8 mouse cellular contexts compared by ENCODE assay signal in genomic region chr5:130144334-130145312, GRCm38 (mm10). TPM values are rescaled to one million over a fixed set of nuclear protein-coding genes. Genes with fewer than 3 reads are reported as not detected.
DNase-seq lines count a peak whose midpoint lies in the region; ATAC-seq and TF ChIP-seq lines count a peak whose summit lies in the region.

TSS of gene Kctd7 (plus strand) at chr5:130144861.

- under 1% methylated on average over 66 of the region's 66 CpGs for WGBS in heart, embryonic 12.5 days
- under 1% methylated on average over 66 of the region's 66 CpGs for WGBS in kidney, postnatal 0 days
- 1% methylated on average over 66 of the region's 66 CpGs for WGBS in liver, embryonic 11.5 days
- 1% methylated on average over 66 of the region's 66 CpGs for WGBS in stomach, embryonic 14.5 days

- peak; percentile 82 for ATAC-seq in erythroid progenitor cell, adult 5-6 weeks (replicated peaks; ENCODE audit: low FRiP score, poor library complexity, severe bottlenecking)
- peak; percentile 98 for ATAC-seq in heart, embryonic 12.5 days (ENCODE audit: insufficient number of reproducible peaks, low FRiP score)
- ATAC-seq in kidney, postnatal 0 days (replicated peaks; ENCODE audit: low FRiP score, low read depth), result peak; percentile 96
- peak; percentile 93 for ATAC-seq in liver, embryonic 11.5 days (replicated peaks; ENCODE audit: low FRiP score)
- ATAC-seq in stomach, embryonic 14.5 days (ENCODE audit: insufficient number of reproducible peaks, insufficient read depth, low FRiP score, low read depth), result peak; percentile 96

- no peaks in the 10 kb centered on the region for H3K9me3 ChIP-seq in heart, embryonic 12.5 days (replicated peaks)
- H3K9me3 ChIP-seq in kidney, postnatal 0 days (replicated peaks; ENCODE audit: low read length), result no peaks in the 10 kb centered on the region
- H3K9me3 ChIP-seq in liver, embryonic 11.5 days (ENCODE audit: control insufficient read depth, low read length), result no peaks in the 10 kb centered on the region
- no peaks in the 10 kb centered on the region for H3K9me3 ChIP-seq in stomach, embryonic 14.5 days (ENCODE audit: control insufficient read depth, low read depth, low read length)

- H3K4me2 ChIP-seq in heart, embryonic 12.5 days, result peak within 1 kb of the TSS; percentile 91
- peak within 1 kb of the TSS; percentile 89 for H3K4me2 ChIP-seq in kidney, postnatal 0 days (ENCODE audit: low read length)
- H3K4me2 ChIP-seq in liver, embryonic 11.5 days, result peak within 1 kb of the TSS; percentile 72
- H3K4me2 ChIP-seq in stomach, embryonic 14.5 days (replicated peaks; ENCODE audit: low read depth, low read length), result peak within 1 kb of the TSS; percentile 88

- H3K9ac ChIP-seq in heart, embryonic 12.5 days, result peak within 1 kb of the TSS; percentile 82
- H3K9ac ChIP-seq in kidney, postnatal 0 days (ENCODE audit: low read depth, low read length), result peak within 1 kb of the TSS; percentile 62
- H3K9ac ChIP-seq in liver, embryonic 11.5 days (ENCODE audit: low read depth, low read length), result peak within 1 kb of the TSS; percentile 70
- peak within 1 kb of the TSS; percentile 57 for H3K9ac ChIP-seq in stomach, embryonic 14.5 days (replicated peaks; ENCODE audit: low read depth, low read length)

- peaks cover 18% of the 10 kb centered on the region for H3K4me1 ChIP-seq in heart, embryonic 12.5 days (replicated peaks)
- H3K4me1 ChIP-seq in kidney, postnatal 0 days (replicated peaks; ENCODE audit: insufficient read depth, low read length), result peaks cover 5% of the 10 kb centered on the region; the same call in 1 of the 2 replicates
- peaks cover 8% of the 10 kb centered on the region; the same call in 1 of the 2 replicates for H3K4me1 ChIP-seq in liver, embryonic 11.5 days (replicated peaks; ENCODE audit: control insufficient read depth, insufficient read depth, low read length)
- no peaks in the 10 kb centered on the region; the same call in 1 of the 2 replicates for H3K4me1 ChIP-seq in stomach, embryonic 14.5 days (ENCODE audit: control insufficient read depth, insufficient read depth, low read length)

- peak; percentile 54 for TF ChIP-seq CTCF in kidney, postnatal 0 days (IDR thresholded peaks at IDR 0.05; ENCODE audit: low read depth)

- 0 out of 2 replicates have a peak, but pooled peaks cover 8% of the 10 kb centered on the region for H3K27me3 ChIP-seq in heart, embryonic 12.5 days (replicated peaks)
- no peaks in the 10 kb centered on the region for H3K27me3 ChIP-seq in kidney, postnatal 0 days (ENCODE audit: insufficient read depth, low read length)
- H3K27me3 ChIP-seq in liver, embryonic 11.5 days (replicated peaks; ENCODE audit: control insufficient read depth, insufficient read depth, low read length), result no peaks in the 10 kb centered on the region
- H3K27me3 ChIP-seq in stomach, embryonic 14.5 days (ENCODE audit: control insufficient read depth, insufficient read depth, low read length), result no peaks in the 10 kb centered on the region

- H3K4me3 ChIP-seq in heart, embryonic 12.5 days, result peak within 1 kb of the TSS; percentile 64
- peak within 1 kb of the TSS; percentile 63 for H3K4me3 ChIP-seq in kidney, postnatal 0 days (replicated peaks; ENCODE audit: low read depth, low read length)
- H3K4me3 ChIP-seq in liver, embryonic 11.5 days (ENCODE audit: low read depth, low read length), result peak within 1 kb of the TSS; percentile 62
- H3K4me3 ChIP-seq in stomach, embryonic 14.5 days (ENCODE audit: low read depth, low read length), result peak within 1 kb of the TSS; percentile 61

- peak within 1 kb of the TSS; percentile 29 for H3K27ac ChIP-seq in heart, embryonic 12.5 days (ENCODE audit: poor library complexity, severe bottlenecking)
- peak within 1 kb of the TSS; percentile 62; the same call in 1 of the 2 replicates for H3K27ac ChIP-seq in kidney, postnatal 0 days
- H3K27ac ChIP-seq in liver, embryonic 11.5 days (ENCODE audit: low read depth, low read length), result peak within 1 kb of the TSS; percentile 90
- H3K27ac ChIP-seq in stomach, embryonic 14.5 days (ENCODE audit: low read length), result peak within 1 kb of the TSS; percentile 64

- peaks cover 10% of the 10 kb centered on the region for H3K36me3 ChIP-seq in heart, embryonic 12.5 days
- H3K36me3 ChIP-seq in kidney, postnatal 0 days (ENCODE audit: insufficient read depth, low read length), result peaks cover 7% of the 10 kb centered on the region; the same call in 1 of the 2 replicates
- H3K36me3 ChIP-seq in liver, embryonic 11.5 days (ENCODE audit: control insufficient read depth, insufficient read depth, low read length), result 0 out of 2 replicates have a peak, but pooled peaks cover 2% of the 10 kb centered on the region
- H3K36me3 ChIP-seq in stomach, embryonic 14.5 days (ENCODE audit: control insufficient read depth, insufficient read depth, low read length), result no peaks in the 10 kb centered on the region

- peak; percentile 94 for DNase-seq in CD4-positive helper T cell, adult 2 months (ENCODE audit: low read depth, low spot score)
- DNase-seq in brain, embryonic 18.5 days (ENCODE audit: low read depth, low spot score), result peak; percentile 97
- peak; percentile 97 for DNase-seq in kidney, postnatal 0 days (ENCODE audit: low spot score)
- peak; percentile 89 for DNase-seq in liver, embryonic 11.5 days (ENCODE audit: low spot score)
- peak; percentile 95 for DNase-seq in naive thymus-derived CD4-positive, alpha-beta T cell, adult 2 months (ENCODE audit: low read depth)

RNA-seq across cellular contexts. Expression of gene Kctd7, which starts in this region (rescaled TPM):
- 11.2 and 15.1 TPM in 2 replicates for total RNA-seq in erythroid progenitor cell, adult 5-6 weeks (2015; ENCODE audit: low replicate concordance)
- 17.1 and 19.2 TPM in 2 replicates for total RNA-seq in erythroid progenitor cell, adult 5-6 weeks (2017; ENCODE audit: low replicate concordance)
- 4.8 and 5.1 TPM in 2 replicates for polyA plus RNA-seq in heart, embryonic 12.5 days (2016; fragmentation: Nextera tagmentation; extraction: Ambion mirVana)
- 4.0 and 4.2 TPM in 2 replicates for polyA plus RNA-seq in kidney, postnatal 0 days (2015; fragmentation: Nextera tagmentation; extraction: Ambion mirVana)
- 8.5 TPM in 2 replicates for polyA plus RNA-seq in liver, embryonic 11.5 days (2014; fragmentation: Nextera tagmentation; extraction: Ambion mirVana)
- polyA plus RNA-seq in stomach, embryonic 14.5 days (2014; fragmentation: Nextera tagmentation; extraction: Ambion mirVana), result 5.0 and 5.1 TPM in 2 replicates

Comparison
In these comparisons a context has a peak if more than half of its experiments do, and no peak if none do; other contexts are left out.
1. Peak in every context shown above with its lines: DNase-seq, ATAC-seq, H3K4me3 ChIP-seq and H3K27ac ChIP-seq.
2. H3K27ac ChIP-seq: peak in every context shown above with its lines; median percentile 90 in liver, embryonic 11.5 days; 64 in stomach, embryonic 14.5 days; 62 in kidney, postnatal 0 days; 29 in heart, embryonic 12.5 days.